Mouse (Mus musculus) spleen, adult 2 months (tissue): ENCODE results near the gene Gtpbp8. TPM values are rescaled to one million over a fixed set of nuclear protein-coding genes. Genes with fewer than 3 reads are reported as not detected.

ENCODE experiments used
- DNase-seq, 2 experiments: peaks; one replicate each; pipeline versions ENCODE4 v3.0.0 to v3.0.0-alpha.2; 2012 to 2021; ENCODE audit warnings: low spot score in 2 of 2, low read depth in 1 of 2
- H3K27ac ChIP-seq: fragments of 200-500 bp; 2 replicates; pipeline ENCODE4 v1.5.1; 2012; ENCODE audit warnings: low read length, inconsistent platforms; ENCODE audit not compliant: insufficient read depth
- H3K27me3 ChIP-seq: fragments of 200-500 bp; 2 replicates; pipeline ENCODE4 v1.6.1; 2012; ENCODE audit warnings: mild to moderate bottlenecking, moderate library complexity, low read length, inconsistent platforms; ENCODE audit not compliant: control insufficient read depth, insufficient read depth
- H3K36me3 ChIP-seq: fragments of 200-500 bp; 2 replicates; pipeline ENCODE4 v1.6.1; 2012; ENCODE audit warnings: mild to moderate bottlenecking, low read length, inconsistent platforms; ENCODE audit not compliant: control insufficient read depth, insufficient read depth
- H3K4me1 ChIP-seq: fragments of 200-500 bp; 2 replicates; pipeline ENCODE4 v1.6.1; 2011; ENCODE audit warnings: inconsistent platforms; ENCODE audit not compliant: control insufficient read depth, insufficient read depth, insufficient read length
- H3K4me3 ChIP-seq: fragments of 200-500 bp; 2 replicates; pipeline ENCODE4 v1.5.1; 2011; ENCODE audit warnings: mild to moderate bottlenecking, inconsistent platforms; ENCODE audit not compliant: insufficient read depth, insufficient read length; ENCODE audit errors: extremely low read depth
- CTCF ChIP-seq: fragments of 200-500 bp; IDR thresholded peaks from 2 replicates; pipeline ENCODE4 v1.5.1; 2011; ENCODE audit warnings: mild to moderate bottlenecking, inconsistent platforms; ENCODE audit not compliant: insufficient read depth, insufficient read length, insufficient replicate concordance; ENCODE audit errors: extremely low read depth
- POLR2A ChIP-seq: fragments of 200-500 bp; IDR thresholded peaks from 2 replicates; pipeline ENCODE4 v1.6.1; 2011; ENCODE audit warnings: low read depth, low read length, inconsistent platforms
- WGBS: fragments of 180-500 bp; shearing (Covaris S2); methylation state at CpG from one replicate; pipeline ENCODE4 v1.1.7; 2018; 5-methylcytosine and 5-hydroxymethylcytosine counted together
- polyA plus RNA-seq: library from polyadenylated mRNA; depleted of rRNA; stranded (reverse); fragments of >200 nt; gene quantifications from 2 replicates; pipeline ENCODE4 v1.2.3, GENCODE M21; 2012

Gene Gtpbp8
- polyA plus RNA-seq, 1 experiment: 3.7 TPM

DNA sequence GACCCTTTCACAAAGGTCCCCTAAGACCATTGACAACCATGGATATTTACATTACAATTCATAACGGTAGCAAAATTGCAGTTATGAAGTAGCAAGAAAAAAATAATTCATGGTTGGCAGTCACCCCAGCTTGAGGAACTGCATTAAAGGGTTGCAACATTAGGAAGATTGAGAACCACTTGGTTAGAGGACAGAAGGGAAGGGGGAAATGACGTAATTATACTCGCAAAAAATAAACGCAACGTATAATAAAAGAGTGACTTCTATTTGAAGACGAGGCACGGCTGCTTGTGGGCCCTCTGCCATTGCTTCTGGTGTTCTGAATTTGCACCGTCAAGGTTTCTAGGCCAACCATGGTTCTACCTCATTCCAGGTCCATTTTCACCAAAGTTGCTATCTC is 11.5 kb upstream of the Gtpbp8 start:
- no peaks in the 10 kb centered on the region for H3K4me1 ChIP-seq
- no peak for DNase-seq
- no peak for TF ChIP-seq CTCF
- no peak for TF ChIP-seq POLR2A
- no peak overlapping the region for H3K27ac ChIP-seq
- no peaks in the 10 kb centered on the region for H3K36me3 ChIP-seq
- WGBS: 54% methylated on average over 8 of the region's 8 CpGs
- no peak overlapping the region for H3K4me3 ChIP-seq
- H3K27me3 ChIP-seq: no peaks in the 10 kb centered on the region

DNA sequence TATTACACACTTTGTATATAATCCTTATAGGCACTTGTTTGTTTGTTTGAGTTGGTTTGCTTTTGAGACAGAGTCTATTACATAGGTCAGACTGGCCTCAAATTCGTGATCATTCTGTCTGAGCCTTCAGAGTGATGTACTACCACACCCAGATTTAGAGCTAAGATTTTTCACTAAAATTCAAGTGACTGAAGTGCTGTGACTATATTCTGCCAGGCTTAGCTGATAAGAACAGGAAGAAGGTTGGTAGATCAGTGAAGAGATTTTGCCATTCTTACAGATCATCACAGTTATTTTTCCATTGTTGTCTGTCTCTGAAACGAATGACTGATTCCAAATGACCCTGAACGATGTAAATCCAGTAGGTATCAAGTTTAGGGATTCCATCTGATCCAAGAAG is 1.8 kb upstream of the Gtpbp8 start:
- no peaks in the 10 kb centered on the region; the same call in 1 of the 2 replicates for H3K36me3 ChIP-seq
- H3K27me3 ChIP-seq: no peaks in the 10 kb centered on the region
- H3K4me1 ChIP-seq: no peaks in the 10 kb centered on the region
- no peak for DNase-seq
- H3K4me3 ChIP-seq: no peak overlapping the region
- no peak overlapping the region for H3K27ac ChIP-seq
- TF ChIP-seq POLR2A: no peak
- no peak for TF ChIP-seq CTCF
- 38% methylated on average over 3 of the region's 3 CpGs for WGBS

DNA sequence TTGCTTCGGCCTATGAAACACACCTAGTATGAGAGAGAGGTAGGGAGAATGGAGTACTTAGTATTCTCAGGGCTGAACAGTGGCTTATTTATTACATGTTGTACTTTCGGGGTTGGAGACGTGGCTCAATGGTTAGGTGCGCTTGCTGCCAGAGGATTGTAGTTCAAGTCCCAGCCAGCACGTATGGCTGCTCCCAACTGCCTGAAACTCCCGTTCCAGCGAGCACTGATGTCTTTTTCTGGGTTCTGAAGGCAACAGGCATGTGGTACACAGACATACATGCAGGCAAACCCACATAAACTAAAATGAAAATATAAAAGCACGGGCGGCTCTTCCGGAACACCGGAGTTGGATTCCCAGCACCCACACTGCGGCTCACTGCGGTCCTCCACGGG is 695 bp downstream of the Gtpbp8 start:
- H3K36me3 ChIP-seq: peaks cover 1% of the 10 kb centered on the region; the same call in 1 of the 2 replicates
- peak overlapping the region; percentile 82 for H3K4me3 ChIP-seq
- no peaks in the 10 kb centered on the region for H3K27me3 ChIP-seq
- WGBS: 6% methylated on average over 14 of the region's 14 CpGs
- TF ChIP-seq POLR2A (no peak), CTCF (no peak)
- DNase-seq: no peak
- peak overlapping the region; percentile 90 for H3K27ac ChIP-seq
- H3K4me1 ChIP-seq: no peaks in the 10 kb centered on the region

DNA sequence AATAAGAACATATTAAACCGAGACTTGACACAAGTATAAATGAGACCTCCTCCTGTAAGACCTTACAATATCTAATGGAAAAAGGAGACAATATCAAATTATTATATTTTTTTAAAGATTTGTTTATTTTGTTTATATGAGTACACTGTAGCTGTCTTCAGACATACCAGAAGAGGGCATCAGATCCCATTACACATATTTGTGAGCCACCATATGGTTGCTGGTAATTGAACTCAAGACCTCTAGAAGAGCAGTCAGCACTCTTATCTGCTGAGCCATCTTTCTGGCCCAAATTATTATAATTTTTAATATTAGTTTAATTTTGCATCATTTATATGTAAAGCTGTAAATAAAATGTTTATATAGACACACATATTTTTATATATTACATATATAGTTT is 3.4 kb downstream of the Gtpbp8 start:
- 90% methylated on average over 1 of the region's 1 CpGs for WGBS
- no peaks in the 10 kb centered on the region for H3K27me3 ChIP-seq
- TF ChIP-seq POLR2A: no peak
- no peak for TF ChIP-seq CTCF
- peaks cover 10% of the 10 kb centered on the region for H3K36me3 ChIP-seq
- H3K4me3 ChIP-seq: no peak overlapping the region
- H3K4me1 ChIP-seq: no peaks in the 10 kb centered on the region
- no peak for DNase-seq
- no peak overlapping the region for H3K27ac ChIP-seq

DNA sequence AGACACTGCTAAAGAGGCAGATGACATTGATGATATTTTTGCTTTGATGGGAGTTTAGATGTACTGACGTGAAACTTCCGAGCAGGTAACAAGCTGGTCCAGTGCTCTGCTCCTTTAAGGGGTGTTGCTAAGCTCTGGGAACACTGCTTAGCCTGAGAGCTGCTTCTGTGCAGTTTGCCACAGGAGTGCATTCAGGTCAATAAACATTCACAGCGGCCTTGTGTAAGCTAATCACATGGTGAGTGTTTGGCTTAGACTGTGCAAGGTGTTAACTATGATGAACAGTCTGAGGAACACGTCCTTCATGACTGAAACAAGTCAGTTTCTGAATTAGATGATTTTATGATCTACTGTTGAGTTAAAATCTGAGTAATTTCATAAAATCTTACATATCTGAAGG is 10.0 kb downstream of the Gtpbp8 start:
- TF ChIP-seq CTCF (no peak), POLR2A (no peak)
- Histone ChIP-seq H3K4me1 (no peaks in the 10 kb centered on the region), H3K27me3 (no peaks in the 10 kb centered on the region), H3K36me3 (peaks cover 34% of the 10 kb centered on the region), H3K4me3 (no peak overlapping the region), H3K27ac (no peak overlapping the region)
- WGBS: 86% methylated on average over 4 of the region's 4 CpGs
- DNase-seq: no peak

DNA sequence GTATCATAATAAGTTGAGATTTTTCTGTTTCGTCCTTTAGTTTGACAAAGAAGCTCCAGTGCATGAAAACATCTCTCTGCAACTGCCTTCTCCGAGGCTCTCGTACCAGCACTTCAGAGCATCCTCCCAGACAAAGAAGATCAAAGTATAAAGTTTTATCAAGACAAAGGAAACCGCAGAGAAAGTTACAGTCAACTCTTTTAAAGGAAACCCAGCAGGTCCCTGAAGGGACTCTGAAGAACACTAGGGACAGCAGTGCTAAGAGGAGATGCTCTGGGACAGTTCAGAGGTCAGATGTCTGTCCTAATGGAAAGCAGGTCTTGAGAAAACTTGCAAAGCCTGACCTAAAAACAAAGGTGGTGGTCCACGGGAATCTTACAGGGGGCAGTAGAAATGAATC is 10.5 kb downstream of the Gtpbp8 start:
- no peaks in the 10 kb centered on the region for H3K27me3 ChIP-seq
- H3K4me1 ChIP-seq: no peaks in the 10 kb centered on the region
- WGBS: 85% methylated on average over 5 of the region's 5 CpGs
- peaks cover 37% of the 10 kb centered on the region for H3K36me3 ChIP-seq
- H3K4me3 ChIP-seq: no peak overlapping the region
- no peak for DNase-seq
- TF ChIP-seq CTCF (no peak), POLR2A (no peak)
- no peak overlapping the region for H3K27ac ChIP-seq

DNA sequence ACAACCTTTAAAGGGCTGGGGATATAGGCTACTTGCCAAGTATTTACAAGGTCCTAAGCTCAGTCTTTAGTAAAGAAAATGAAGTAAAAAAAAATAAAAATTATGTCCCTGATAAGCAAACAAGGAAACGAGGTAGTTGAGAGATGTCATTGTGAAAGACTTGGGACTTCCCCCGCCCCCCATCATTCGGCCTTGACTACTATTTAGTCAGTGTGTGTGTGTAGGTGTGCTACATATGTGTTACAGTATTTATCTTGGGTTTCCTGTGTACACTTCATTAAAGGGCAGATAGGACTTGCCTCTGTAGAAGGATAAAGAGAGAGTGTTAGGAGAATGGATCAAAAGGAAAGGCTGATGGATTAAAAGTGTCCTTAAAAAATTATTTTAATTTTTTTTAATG is 12.1 kb downstream of the Gtpbp8 start:
- peaks cover 40% of the 10 kb centered on the region for H3K36me3 ChIP-seq
- H3K27ac ChIP-seq: no peak overlapping the region
- H3K27me3 ChIP-seq: no peaks in the 10 kb centered on the region
- no peak overlapping the region for H3K4me3 ChIP-seq
- no peak for DNase-seq
- TF ChIP-seq CTCF (no peak), POLR2A (no peak)
- H3K4me1 ChIP-seq: no peaks in the 10 kb centered on the region
- WGBS: 42% methylated on average over 3 of the region's 3 CpGs
